ENCODE assay signal across 9 mouse cellular contexts in genomic region chr16:23520235-23520871, GRCm38 (mm10). TPM values are rescaled to one million over a fixed set of nuclear protein-coding genes. Genes with fewer than 3 reads are reported as not detected.
DNase-seq lines count a peak whose midpoint lies in the region; ATAC-seq lines count a peak whose summit lies in the region.
"Had no signal": no experiment of that assay in that cellular context is flagged by ENCODE, and none has a peak within 500 bp of the region (broad histone marks: within the 10 kb centered on the region; RNA-seq: fewer than 3 reads in every experiment).

Gene Rtp4 (plus strand): TSS chr16:23520291.
Gene Masp1 (minus strand): TSS chr16:23520815.

- peak within 1 kb of the TSS; percentile 60 for H3K4me2 ChIP-seq in lung, embryonic 15.5 days
- peak within 1 kb of the TSS; percentile 76 for H3K4me2 ChIP-seq in heart, embryonic 11.5 days
- H3K4me2 ChIP-seq in neural tube, embryonic 13.5 days, result peak within 1 kb of the TSS; percentile 59

- H3K4me1 ChIP-seq in lung, embryonic 15.5 days, result peaks cover 68% of the 10 kb centered on the region
- peaks cover 24% of the 10 kb centered on the region for H3K4me1 ChIP-seq in heart, embryonic 11.5 days (ENCODE audit: control insufficient read depth, insufficient read depth, low read length)
- H3K4me1 ChIP-seq in neural tube, embryonic 13.5 days (replicated peaks), result peaks cover 76% of the 10 kb centered on the region

- intact Hi-C loops in left cerebral cortex, postnatal 36 days (cut with DNase I), result no loop called here

- peak; percentile 23; the same call in 1 of the 2 replicates for ATAC-seq in lung, embryonic 15.5 days (ENCODE audit: borderline replicate concordance, extremely low read depth, low FRiP score, low TSS enrichment)
- ATAC-seq in heart, embryonic 11.5 days (replicated peaks; ENCODE audit: insufficient number of reproducible peaks, low FRiP score, low TSS enrichment), result peak; percentile 49; the same call in 1 of the 2 replicates
- peak; percentile 86 for ATAC-seq in neural tube, embryonic 13.5 days (ENCODE audit: low read depth)
- no peak for ATAC-seq in megakaryocyte-erythroid progenitor cell, adult 5-6 weeks (replicated peaks; ENCODE audit: low FRiP score, low TSS enrichment, poor library complexity, severe bottlenecking)

- no peak within 1 kb of the TSS for H3K27ac ChIP-seq in lung, embryonic 15.5 days
- peak within 1 kb of the TSS; percentile 65 for H3K27ac ChIP-seq in heart, embryonic 11.5 days (ENCODE audit: low read depth, low read length)
- peak within 1 kb of the TSS; percentile 90 for H3K27ac ChIP-seq in neural tube, embryonic 13.5 days (replicated peaks)
- H3K27ac ChIP-seq: macrophage had no signal

- DNase-seq in lung, postnatal 36 days, result no peak
- DNase-seq in embryo, embryonic 10.5 days (ENCODE audit: low spot score), result peak; percentile 66
- peak; percentile 62 to 63 for DNase-seq in left cerebral cortex, postnatal 36 days (ENCODE audit: low spot score in 2 of 2)
- DNase-seq in B cell, adult 2 months, result no peak

- WGBS in lung, embryonic 15.5 days, result 2% methylated on average over 12 of the region's 12 CpGs
- 0% methylated on average over 12 of the region's 12 CpGs for WGBS in heart, embryonic 11.5 days (ENCODE audit: insufficient replicate concordance)
- 1% methylated on average over 12 of the region's 12 CpGs for WGBS in neural tube, embryonic 13.5 days

- H3K4me3 ChIP-seq in lung, embryonic 15.5 days, result peak within 1 kb of the TSS; percentile 26
- H3K4me3 ChIP-seq in heart, embryonic 11.5 days (ENCODE audit: low read depth, low read length), result peak within 1 kb of the TSS; percentile 43
- H3K4me3 ChIP-seq in neural tube, embryonic 13.5 days, result peak within 1 kb of the TSS; percentile 42

- H3K9ac ChIP-seq in lung, embryonic 15.5 days, result no peak within 1 kb of the TSS
- peak within 1 kb of the TSS; percentile 69 for H3K9ac ChIP-seq in heart, embryonic 11.5 days (ENCODE audit: low read depth, low read length)
- H3K9ac ChIP-seq in neural tube, embryonic 13.5 days, result peak within 1 kb of the TSS; percentile 71

- H3K27me3 ChIP-seq in lung, embryonic 15.5 days, result no peaks in the 10 kb centered on the region
- peaks cover 3% of the 10 kb centered on the region; the same call in 1 of the 2 replicates for H3K27me3 ChIP-seq in heart, embryonic 11.5 days (ENCODE audit: control insufficient read depth, insufficient read depth, low read length)
- no peaks in the 10 kb centered on the region for H3K27me3 ChIP-seq in neural tube, embryonic 13.5 days

- H3K9me3 ChIP-seq in lung, embryonic 15.5 days, result no peaks in the 10 kb centered on the region
- no peaks in the 10 kb centered on the region for H3K9me3 ChIP-seq in heart, embryonic 11.5 days (replicated peaks; ENCODE audit: control insufficient read depth, low read length)
- no peaks in the 10 kb centered on the region for H3K9me3 ChIP-seq in neural tube, embryonic 13.5 days

- no peaks in the 10 kb centered on the region for H3K36me3 ChIP-seq in lung, embryonic 15.5 days
- no peaks in the 10 kb centered on the region for H3K36me3 ChIP-seq in heart, embryonic 11.5 days (ENCODE audit: control insufficient read depth, insufficient read depth, low read length)
- no peaks in the 10 kb centered on the region for H3K36me3 ChIP-seq in neural tube, embryonic 13.5 days

RNA-seq across cellular contexts. Expression of gene Rtp4, which starts in this region (rescaled TPM):
- polyA plus RNA-seq in lung, embryonic 15.5 days (2015; fragmentation: Nextera tagmentation; extraction: Ambion mirVana), result 10.1 and 10.4 TPM in 2 replicates
- polyA plus RNA-seq in heart, embryonic 11.5 days (2014; fragmentation: Nextera tagmentation; extraction: Ambion mirVana), result 2.8 and 3.9 TPM in 2 replicates
- total RNA-seq in left cerebral cortex, postnatal 36 days (2021), result 1 to 10 TPM; 1.9 TPM
- polyA plus RNA-seq in neural tube, embryonic 13.5 days (2015; fragmentation: Nextera tagmentation; extraction: Ambion mirVana), result 2.4 and 3.9 TPM in 2 replicates
- 5.1 and 6.8 TPM in 2 replicates for total RNA-seq in megakaryocyte-erythroid progenitor cell, adult 5-6 weeks (2014; fragmentation: Nextera tagmentation)
- 3.2 and 18.7 TPM in 2 replicates for total RNA-seq in megakaryocyte-erythroid progenitor cell, adult 5-6 weeks (2017)

RNA-seq across cellular contexts. Expression of gene Masp1, which starts in this region (rescaled TPM):
- polyA plus RNA-seq in lung, embryonic 15.5 days (2015; fragmentation: Nextera tagmentation; extraction: Ambion mirVana), result 2.8 and 3.6 TPM in 2 replicates
- 10.2 and 13.6 TPM in 2 replicates for polyA plus RNA-seq in heart, embryonic 11.5 days (2014; fragmentation: Nextera tagmentation; extraction: Ambion mirVana)
- 10 to 100 TPM; 14.2 to 16.9 TPM for total RNA-seq in left cerebral cortex, postnatal 36 days (2021)
- 30.0 and 34.4 TPM in 2 replicates for polyA plus RNA-seq in neural tube, embryonic 13.5 days (2015; fragmentation: Nextera tagmentation; extraction: Ambion mirVana)
- total RNA-seq in megakaryocyte-erythroid progenitor cell, adult 5-6 weeks (2014; fragmentation: Nextera tagmentation), result not detected in 2 replicates
- total RNA-seq in megakaryocyte-erythroid progenitor cell, adult 5-6 weeks (2017), result not detected in 2 replicates

Comparison
In these comparisons a context has a peak if more than half of its experiments do, and no peak if none do; other contexts are left out.
1. RNA of gene Masp1 (total RNA-seq): 14.2 to 16.9 TPM in left cerebral cortex, postnatal 36 days; not detected in megakaryocyte-erythroid progenitor cell, adult 5-6 weeks; every median in the first group is over 10 times any median in the second.
2. DNase-seq: peak in embryo, embryonic 10.5 days (single experiment) and left cerebral cortex, postnatal 36 days (2 of 2); none in lung, postnatal 36 days (single experiment) and B cell, adult 2 months (0 of 2).
3. Peak in every context shown above with its lines, with median percentiles within 50 percentile points of each other: H3K4me2 ChIP-seq and H3K4me3 ChIP-seq.